Mouse (Mus musculus): ENCODE data around the gene Tex28. TPM values are rescaled to one million over a fixed set of nuclear protein-coding genes. Genes with fewer than 3 reads are reported as not detected.

The Tex28 gene
- total and polyA plus RNA-seq, 3 experiments, result not detected

DNA sequence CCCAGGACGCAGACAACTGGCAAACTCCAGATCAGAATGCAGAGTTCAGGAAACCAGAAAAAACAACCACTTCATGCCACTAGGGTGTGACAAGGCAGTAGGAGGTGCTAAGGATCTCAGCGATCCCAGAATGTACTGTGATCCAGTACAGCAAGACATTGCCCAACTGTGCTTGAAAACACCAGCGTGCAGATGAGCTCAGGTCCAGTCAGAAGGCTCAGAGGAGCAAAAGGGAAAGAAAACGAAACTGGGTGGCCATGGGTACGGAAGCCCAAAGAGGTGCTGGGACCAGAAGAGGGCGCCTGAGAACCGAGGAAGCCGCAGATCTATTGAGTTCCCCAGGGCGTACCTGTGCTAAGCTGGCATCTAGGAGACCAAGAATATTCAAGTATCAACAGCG lies 52.1 kb downstream of the Tex28 start:
- DNase-seq (ENCODE audit: low spot score), result peak; percentile 8
- no peaks in the 10 kb centered on the region for H3K9me3 ChIP-seq (replicated peaks)
- H3K4me1 ChIP-seq (ENCODE audit: insufficient read depth, low read depth, low read length), result no peaks in the 10 kb centered on the region; the same call in 1 of the 2 replicates
- TF ChIP-seq POLR2AphosphoS5 (IDR thresholded peaks at IDR 0.05; ENCODE audit: insufficient replicate concordance, low read depth, low read length) (no peak), GATA2 (IDR thresholded peaks at IDR 0.05; ENCODE audit: borderline replicate concordance, low read depth, low read length) (no peak), GATA1 (IDR thresholded peaks at IDR 0.05; ENCODE audit: borderline replicate concordance, low read length) (no peak), CTCF (IDR thresholded peaks at IDR 0.05; ENCODE audit: low read depth, low read length) (no peak), TAL1 (conservative IDR thresholded peaks at IDR 0.05; ENCODE audit: low read depth, low read length) (no peak)
- peaks cover 2% of the 10 kb centered on the region; the same call in 1 of the 2 replicates for H3K27me3 ChIP-seq (ENCODE audit: insufficient read depth, low read length)
- ATAC-seq (ENCODE audit: extremely low read depth, insufficient number of reproducible peaks, low FRiP score, poor library complexity, severe bottlenecking), result peak; percentile 34; the same call in 1 of the 2 replicates
- no peaks in the 10 kb centered on the region for H3K36me3 ChIP-seq (replicated peaks)
- peak overlapping the region; percentile 63 for H3K4me3 ChIP-seq (ENCODE audit: low read depth, low read length)

DNA sequence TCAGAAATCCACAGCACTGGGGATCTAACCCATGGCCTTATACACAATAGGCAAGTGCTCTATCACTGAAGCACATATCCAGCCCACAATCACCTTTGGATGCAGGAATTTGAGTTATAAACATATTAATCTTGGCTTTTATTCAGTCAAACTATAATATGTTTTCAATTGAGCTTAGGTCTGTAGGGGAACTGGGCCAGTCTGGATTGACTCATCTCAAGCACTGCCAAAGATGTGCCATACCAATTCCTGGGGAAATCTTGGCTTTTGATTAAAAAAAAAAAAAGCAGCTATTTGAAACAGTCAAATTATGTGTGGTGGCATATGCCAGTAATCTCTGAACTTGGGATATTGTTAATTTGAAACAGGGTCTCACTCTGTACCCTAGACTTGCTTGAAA lies 53.6 kb downstream of the Tex28 start:
- Histone ChIP-seq H3K9me3 (replicated peaks) (no peaks in the 10 kb centered on the region), H3K27me3 (ENCODE audit: insufficient read depth, low read length) (peaks cover 2% of the 10 kb centered on the region; the same call in 1 of the 2 replicates), H3K36me3 (replicated peaks) (no peaks in the 10 kb centered on the region), H3K4me1 (ENCODE audit: insufficient read depth, low read depth, low read length) (no peaks in the 10 kb centered on the region; the same call in 1 of the 2 replicates), H3K4me3 (ENCODE audit: low read depth, low read length) (no peak overlapping the region)
- ATAC-seq (ENCODE audit: extremely low read depth, insufficient number of reproducible peaks, low FRiP score, poor library complexity, severe bottlenecking), result no peak
- TF ChIP-seq GATA2 (IDR thresholded peaks at IDR 0.05; ENCODE audit: borderline replicate concordance, low read depth, low read length), result no peak
- TF ChIP-seq CTCF (IDR thresholded peaks at IDR 0.05; ENCODE audit: low read depth, low read length), result no peak
- no peak for TF ChIP-seq TAL1 (conservative IDR thresholded peaks at IDR 0.05; ENCODE audit: low read depth, low read length)
- no peak for TF ChIP-seq GATA1 (IDR thresholded peaks at IDR 0.05; ENCODE audit: borderline replicate concordance, low read length)
- no peak for TF ChIP-seq POLR2AphosphoS5 (IDR thresholded peaks at IDR 0.05; ENCODE audit: insufficient replicate concordance, low read depth, low read length)
- no peak for DNase-seq (ENCODE audit: low spot score)

DNA sequence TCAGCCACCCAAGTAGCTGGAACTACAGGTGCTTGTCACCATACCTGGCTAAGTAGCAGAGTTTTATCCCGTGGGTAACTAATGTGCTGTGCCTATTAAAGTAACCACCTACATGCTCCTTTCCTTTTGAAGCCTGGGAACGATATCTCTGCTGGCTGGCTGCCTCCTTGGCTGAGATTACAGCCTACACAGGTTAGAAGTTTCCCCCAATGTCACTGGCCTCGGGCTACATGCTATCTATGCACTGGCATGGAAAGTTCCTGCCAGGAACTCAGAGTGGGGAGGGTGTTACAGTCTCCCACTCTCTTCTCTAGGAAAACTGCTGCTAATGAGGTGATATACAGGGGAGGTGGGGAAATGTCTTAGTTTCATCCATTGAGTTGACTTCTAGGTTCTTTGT lies 58.9 kb downstream of the Tex28 start:
- no peaks in the 10 kb centered on the region for H3K36me3 ChIP-seq (replicated peaks)
- TF ChIP-seq TAL1 (conservative IDR thresholded peaks at IDR 0.05; ENCODE audit: low read depth, low read length) (no peak), GATA2 (IDR thresholded peaks at IDR 0.05; ENCODE audit: borderline replicate concordance, low read depth, low read length) (no peak), CTCF (IDR thresholded peaks at IDR 0.05; ENCODE audit: low read depth, low read length) (no peak), GATA1 (IDR thresholded peaks at IDR 0.05; ENCODE audit: borderline replicate concordance, low read length) (no peak), POLR2AphosphoS5 (IDR thresholded peaks at IDR 0.05; ENCODE audit: insufficient replicate concordance, low read depth, low read length) (no peak)
- H3K4me3 ChIP-seq (ENCODE audit: low read depth, low read length), result no peak overlapping the region
- no peaks in the 10 kb centered on the region for H3K27me3 ChIP-seq (ENCODE audit: insufficient read depth, low read length)
- H3K4me1 ChIP-seq (ENCODE audit: insufficient read depth, low read depth, low read length), result 0 out of 2 replicates have a peak, but pooled peaks cover 3% of the 10 kb centered on the region
- DNase-seq (ENCODE audit: low spot score) (no peak), ATAC-seq (ENCODE audit: extremely low read depth, insufficient number of reproducible peaks, low FRiP score, poor library complexity, severe bottlenecking) (no peak)
- H3K9me3 ChIP-seq (replicated peaks), result no peaks in the 10 kb centered on the region

DNA sequence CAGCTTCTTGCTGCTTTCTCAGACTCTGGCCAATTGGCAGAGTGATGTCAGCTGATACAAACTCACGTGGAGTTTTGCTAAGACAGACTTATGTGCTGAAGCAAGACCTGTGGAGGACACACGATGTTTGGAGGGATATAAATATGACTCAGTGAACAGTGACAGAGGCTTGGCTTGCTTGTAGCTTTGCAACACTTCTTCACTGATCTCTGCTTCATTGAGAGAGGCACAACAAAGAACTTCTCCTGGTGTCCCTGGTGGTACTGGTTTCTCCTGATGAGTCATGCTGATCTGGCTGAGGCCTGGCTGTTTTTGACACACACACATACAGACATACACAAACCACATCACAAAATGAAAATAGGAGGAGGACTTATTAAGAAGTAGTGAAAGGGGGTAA lies 61.7 kb downstream of the Tex28 start:
- Histone ChIP-seq H3K4me3 (ENCODE audit: low read depth, low read length) (no peak overlapping the region), H3K4me1 (ENCODE audit: insufficient read depth, low read depth, low read length) (0 out of 2 replicates have a peak, but pooled peaks cover 3% of the 10 kb centered on the region), H3K9me3 (replicated peaks) (no peaks in the 10 kb centered on the region), H3K36me3 (replicated peaks) (no peaks in the 10 kb centered on the region), H3K27me3 (ENCODE audit: insufficient read depth, low read length) (0 out of 2 replicates have a peak, but pooled peaks cover 3% of the 10 kb centered on the region)
- DNase-seq (ENCODE audit: low spot score), result no peak
- ATAC-seq (ENCODE audit: extremely low read depth, insufficient number of reproducible peaks, low FRiP score, poor library complexity, severe bottlenecking), result no peak
- TF ChIP-seq POLR2AphosphoS5 (IDR thresholded peaks at IDR 0.05; ENCODE audit: insufficient replicate concordance, low read depth, low read length), result no peak
- no peak for TF ChIP-seq CTCF (IDR thresholded peaks at IDR 0.05; ENCODE audit: low read depth, low read length)

DNA sequence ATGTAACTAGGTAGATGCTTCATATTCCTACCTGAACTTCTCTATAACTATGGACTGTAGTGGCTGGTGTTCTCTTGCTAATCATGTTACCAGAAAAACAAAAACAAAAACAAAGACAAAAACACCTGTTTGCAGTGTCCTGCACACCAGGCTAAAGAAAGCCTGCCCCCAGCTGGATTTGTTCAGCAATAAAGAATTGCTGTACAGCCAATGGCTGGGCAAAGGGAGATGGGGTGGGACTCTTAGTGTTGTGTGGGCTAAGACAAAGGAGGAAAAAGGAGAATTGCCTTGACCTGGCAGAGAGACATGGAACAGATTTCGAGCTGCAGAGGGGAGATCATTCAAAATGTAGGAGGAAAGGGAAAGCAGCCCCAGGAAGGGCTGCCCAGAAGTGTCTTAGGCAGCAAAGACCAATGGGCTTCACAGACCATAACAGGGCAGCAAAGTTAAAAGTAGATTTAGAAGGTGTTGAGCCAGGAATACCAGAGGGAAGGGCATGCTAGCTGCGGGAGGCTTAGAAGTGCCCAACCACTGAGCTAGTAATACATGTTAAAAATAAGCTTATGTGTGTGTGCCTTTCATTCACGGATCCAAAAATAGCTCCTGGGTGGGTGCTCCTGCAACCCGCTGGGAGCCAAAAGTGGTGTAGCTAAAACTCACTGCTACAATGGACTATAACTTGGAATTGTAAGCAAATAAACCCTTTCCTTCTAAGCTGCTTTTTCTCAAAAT lies 64.0 kb downstream of the Tex28 start:
- H3K4me1 ChIP-seq (ENCODE audit: insufficient read depth, low read depth, low read length), result 0 out of 2 replicates have a peak, but pooled peaks cover 3% of the 10 kb centered on the region
- H3K9me3 ChIP-seq (replicated peaks), result no peaks in the 10 kb centered on the region
- no peak overlapping the region for H3K4me3 ChIP-seq (ENCODE audit: low read depth, low read length)
- ATAC-seq (ENCODE audit: extremely low read depth, insufficient number of reproducible peaks, low FRiP score, poor library complexity, severe bottlenecking), result no peak
- no peak for DNase-seq (ENCODE audit: low spot score)
- 0 out of 2 replicates have a peak, but pooled peaks cover 3% of the 10 kb centered on the region for H3K27me3 ChIP-seq (ENCODE audit: insufficient read depth, low read length)
- no peaks in the 10 kb centered on the region for H3K36me3 ChIP-seq (replicated peaks)
- TF ChIP-seq GATA2 (IDR thresholded peaks at IDR 0.05; ENCODE audit: borderline replicate concordance, low read depth, low read length) (no peak), TAL1 (conservative IDR thresholded peaks at IDR 0.05; ENCODE audit: low read depth, low read length) (no peak), POLR2AphosphoS5 (IDR thresholded peaks at IDR 0.05; ENCODE audit: insufficient replicate concordance, low read depth, low read length) (no peak), GATA1 (IDR thresholded peaks at IDR 0.05; ENCODE audit: borderline replicate concordance, low read length) (no peak), CTCF (IDR thresholded peaks at IDR 0.05; ENCODE audit: low read depth, low read length) (no peak)

Other genes with a start within 250 kb of the Tex28 start
Only the 20 nearest of the 22 such genes appear.
- gene Renbp, start 237.0 kb downstream of the Tex28 start, total RNA-seq (2014; fragmentation: Nextera tagmentation), result 39.2 and 42.7 TPM in 2 replicates
- gene Renbp, start 237.0 kb downstream of the Tex28 start, total RNA-seq (2017), result 196 and 201 TPM in 2 replicates
- 80.1 and 139 TPM in 2 replicates for gene Renbp, start 237.0 kb downstream of the Tex28 start, polyA plus RNA-seq (2012)
- gene Hcfc1, start 201.5 kb downstream of the Tex28 start, total RNA-seq (2014; fragmentation: Nextera tagmentation), result 222 and 230 TPM in 2 replicates
- gene Hcfc1, start 201.5 kb downstream of the Tex28 start, total RNA-seq (2017), result 40.8 and 47.3 TPM in 2 replicates
- 148 and 184 TPM in 2 replicates for gene Hcfc1, start 201.5 kb downstream of the Tex28 start, polyA plus RNA-seq (2012)
- 76.7 and 101 TPM in 2 replicates for gene Irak1, start 143.9 kb downstream of the Tex28 start, total RNA-seq (2014; fragmentation: Nextera tagmentation)
- 35.4 and 39.7 TPM in 2 replicates for gene Irak1, start 143.9 kb downstream of the Tex28 start, total RNA-seq (2017)
- 270 and 286 TPM in 2 replicates for gene Irak1, start 143.9 kb downstream of the Tex28 start, polyA plus RNA-seq (2012)
- not detected in 2 replicates for gene Opn1mw, start 40.4 kb downstream of the Tex28 start, total RNA-seq (2014; fragmentation: Nextera tagmentation)
- not detected in 2 replicates for gene Opn1mw, start 40.4 kb downstream of the Tex28 start, total RNA-seq (2017)
- gene Opn1mw, start 40.4 kb downstream of the Tex28 start, polyA plus RNA-seq (2012), result not detected in 2 replicates
- gene Mecp2, start 32.5 kb downstream of the Tex28 start, total RNA-seq (2014; fragmentation: Nextera tagmentation), result 40.1 and 44.3 TPM in 2 replicates
- 18.1 and 21.2 TPM in 2 replicates for gene Mecp2, start 32.5 kb downstream of the Tex28 start, total RNA-seq (2017)
- gene Mecp2, start 32.5 kb downstream of the Tex28 start, polyA plus RNA-seq (2012), result 47.7 and 50.3 TPM in 2 replicates
- gene Tktl1, start 9.4 kb upstream of the Tex28 start, total RNA-seq (2014; fragmentation: Nextera tagmentation), result not detected in 2 replicates
- 0.38 and 0.52 TPM in 2 replicates for gene Tktl1, start 9.4 kb upstream of the Tex28 start, total RNA-seq (2017)
- not detected in 2 replicates for gene Tktl1, start 9.4 kb upstream of the Tex28 start, polyA plus RNA-seq (2012)
- gene Flna, start 82.0 kb upstream of the Tex28 start, total RNA-seq (2014; fragmentation: Nextera tagmentation), result 91.2 and 93.7 TPM in 2 replicates
- 172 and 186 TPM in 2 replicates for gene Flna, start 82.0 kb upstream of the Tex28 start, total RNA-seq (2017)
- 41.2 and 47.1 TPM in 2 replicates for gene Flna, start 82.0 kb upstream of the Tex28 start, polyA plus RNA-seq (2012)
- gene Emd, start 86.8 kb upstream of the Tex28 start, total RNA-seq (2014; fragmentation: Nextera tagmentation), result 179 and 186 TPM in 2 replicates
- 77.4 and 84.2 TPM in 2 replicates for gene Emd, start 86.8 kb upstream of the Tex28 start, total RNA-seq (2017)
- gene Emd, start 86.8 kb upstream of the Tex28 start, polyA plus RNA-seq (2012), result 39.7 and 56.5 TPM in 2 replicates
- gene Rpl10, start 103.0 kb upstream of the Tex28 start, total RNA-seq (2014; fragmentation: Nextera tagmentation), result 3,507 and 3,613 TPM in 2 replicates
- 1,842 and 1,992 TPM in 2 replicates for gene Rpl10, start 103.0 kb upstream of the Tex28 start, total RNA-seq (2017)
- gene Rpl10, start 103.0 kb upstream of the Tex28 start, polyA plus RNA-seq (2012), result 832 and 1,009 TPM in 2 replicates
- gene Taz, start 114.1 kb upstream of the Tex28 start, total RNA-seq (2014; fragmentation: Nextera tagmentation), result 65.1 and 74.6 TPM in 2 replicates
- 31.4 and 43.4 TPM in 2 replicates for gene Taz, start 114.1 kb upstream of the Tex28 start, total RNA-seq (2017)
- 27.9 and 29.8 TPM in 2 replicates for gene Taz, start 114.1 kb upstream of the Tex28 start, polyA plus RNA-seq (2012)
- gene Dnase1l1, start 114.5 kb upstream of the Tex28 start, total RNA-seq (2014; fragmentation: Nextera tagmentation), result 25.0 and 25.1 TPM in 2 replicates
- gene Dnase1l1, start 114.5 kb upstream of the Tex28 start, total RNA-seq (2017), result 45.4 and 48.7 TPM in 2 replicates
- gene Dnase1l1, start 114.5 kb upstream of the Tex28 start, polyA plus RNA-seq (2012), result 0.23 and 0.34 TPM in 2 replicates
- 129 and 137 TPM in 2 replicates for gene Atp6ap1, start 129.3 kb upstream of the Tex28 start, total RNA-seq (2014; fragmentation: Nextera tagmentation)
- gene Atp6ap1, start 129.3 kb upstream of the Tex28 start, total RNA-seq (2017), result 265 and 297 TPM in 2 replicates
- gene Atp6ap1, start 129.3 kb upstream of the Tex28 start, polyA plus RNA-seq (2012), result 10.4 and 11.2 TPM in 2 replicates
- gene Gdi1, start 137.2 kb upstream of the Tex28 start, total RNA-seq (2014; fragmentation: Nextera tagmentation), result 239 and 405 TPM in 2 replicates
- 27.7 and 30.6 TPM in 2 replicates for gene Gdi1, start 137.2 kb upstream of the Tex28 start, total RNA-seq (2017)
- 31.8 and 35.0 TPM in 2 replicates for gene Gdi1, start 137.2 kb upstream of the Tex28 start, polyA plus RNA-seq (2012)
- 37.9 and 41.0 TPM in 2 replicates for gene Fam50a, start 145.2 kb upstream of the Tex28 start, total RNA-seq (2014; fragmentation: Nextera tagmentation)
- 78.8 and 99.8 TPM in 2 replicates for gene Fam50a, start 145.2 kb upstream of the Tex28 start, total RNA-seq (2017)
- 33.8 and 44.5 TPM in 2 replicates for gene Fam50a, start 145.2 kb upstream of the Tex28 start, polyA plus RNA-seq (2012)
- 20.5 and 24.0 TPM in 2 replicates for gene Plxna3, start 161.2 kb upstream of the Tex28 start, total RNA-seq (2014; fragmentation: Nextera tagmentation)
- 3.0 and 4.6 TPM in 2 replicates for gene Plxna3, start 161.2 kb upstream of the Tex28 start, total RNA-seq (2017)
- 18.8 and 19.4 TPM in 2 replicates for gene Plxna3, start 161.2 kb upstream of the Tex28 start, polyA plus RNA-seq (2012)
- 36.5 and 47.9 TPM in 2 replicates for gene Lage3, start 185.8 kb upstream of the Tex28 start, total RNA-seq (2014; fragmentation: Nextera tagmentation)
- gene Lage3, start 185.8 kb upstream of the Tex28 start, total RNA-seq (2017), result 32.5 and 36.9 TPM in 2 replicates
- gene Lage3, start 185.8 kb upstream of the Tex28 start, polyA plus RNA-seq (2012), result 5.0 and 5.2 TPM in 2 replicates
- gene Ubl4a, start 205.4 kb upstream of the Tex28 start, total RNA-seq (2014; fragmentation: Nextera tagmentation), result 29.0 and 31.2 TPM in 2 replicates
- 15.6 and 20.6 TPM in 2 replicates for gene Ubl4a, start 205.4 kb upstream of the Tex28 start, total RNA-seq (2017)
- 16.6 and 26.4 TPM in 2 replicates for gene Ubl4a, start 205.4 kb upstream of the Tex28 start, polyA plus RNA-seq (2012)
- 8.5 and 11.0 TPM in 2 replicates for gene Slc10a3, start 205.5 kb upstream of the Tex28 start, total RNA-seq (2014; fragmentation: Nextera tagmentation)
- 5.2 and 8.7 TPM in 2 replicates for gene Slc10a3, start 205.5 kb upstream of the Tex28 start, total RNA-seq (2017)
- gene Slc10a3, start 205.5 kb upstream of the Tex28 start, polyA plus RNA-seq (2012), result 1.1 and 1.2 TPM in 2 replicates
- gene Fam3a, start 225.4 kb upstream of the Tex28 start, total RNA-seq (2014; fragmentation: Nextera tagmentation), result 15.7 and 22.3 TPM in 2 replicates
- gene Fam3a, start 225.4 kb upstream of the Tex28 start, total RNA-seq (2017), result 12.5 and 19.1 TPM in 2 replicates
- gene Fam3a, start 225.4 kb upstream of the Tex28 start, polyA plus RNA-seq (2012), result 3.6 and 7.2 TPM in 2 replicates
- 21.2 and 29.1 TPM in 2 replicates for gene Ikbkg, start 225.5 kb upstream of the Tex28 start, total RNA-seq (2014; fragmentation: Nextera tagmentation)
- 42.3 and 50.9 TPM in 2 replicates for gene Ikbkg, start 225.5 kb upstream of the Tex28 start, total RNA-seq (2017)
- 19.5 and 23.7 TPM in 2 replicates for gene Ikbkg, start 225.5 kb upstream of the Tex28 start, polyA plus RNA-seq (2012)

All from G1E (cell line).